Mouse (Mus musculus): ENCODE results near the gene Snapc4. TPM values are rescaled to one million over a fixed set of nuclear protein-coding genes. Genes with fewer than 3 reads are reported as not detected.

Snapc4 gene
- total and polyA plus RNA-seq, 3 experiments = 15.3 to 47.1 (median 42.7) TPM

- no peak overlapping the region for H3K4me2 ChIP-seq (ENCODE audit: insufficient read depth, low read depth, poor library complexity, severe bottlenecking)
- H3K9ac ChIP-seq (ENCODE audit: insufficient read depth, low read depth) = no peak overlapping the region
- H3K36me3 ChIP-seq (replicated peaks in 1 of 2; ENCODE audit: control insufficient read depth in 1 of 2, insufficient read depth in 1 of 2, low read length in 1 of 2) = peaks cover 81 to 92% of the 10 kb centered on the region in 2 experiments
- H3K4me3 ChIP-seq (replicated peaks in 1 of 3; ENCODE audit: low read depth in 2 of 3, low read length in 2 of 3, poor library complexity in 1 of 3) = no peak overlapping the region
- no peak for DNase-seq (ENCODE audit: extremely low read depth)
- dilution Hi-C loops (cut with MboI; ENCODE audit: extremely low pct_ligation_motif_present, extremely low pct_unique_long_range_greater_than_20kb, low sequenced_read_pairs) = no loop called here
- no peaks in the 10 kb centered on the region for H3K27me3 ChIP-seq (replicated peaks)
- H3K79me2 ChIP-seq (replicated peaks; ENCODE audit: control insufficient read depth, extremely low read depth, insufficient read depth, poor library complexity, severe bottlenecking) = no peaks in the 10 kb centered on the region
- TF ChIP-seq ZNF384 (IDR thresholded peaks at IDR 0.05; ENCODE audit: low read depth, low read length) (no peak), JUND (conservative IDR thresholded peaks at IDR 0.05; ENCODE audit: low read depth, low read length) (no peak), HCFC1 (IDR thresholded peaks at IDR 0.05; ENCODE audit: low read depth, low read length) (no peak), UBTF (IDR thresholded peaks at IDR 0.05; ENCODE audit: low read depth, low read length) (no peak), MEF2A (IDR thresholded peaks at IDR 0.05; ENCODE audit: borderline replicate concordance, low read depth, low read length) (no peak), BHLHE40 (IDR thresholded peaks at IDR 0.05; ENCODE audit: low read depth, low read length) (no peak)
- in situ Hi-C loops (cut with MboI; ENCODE audit: low pct_ligation_motif_present, low pct_unique_long_range_greater_than_20kb, low sequenced_read_pairs) = no loop called here
- H3K4me1 ChIP-seq (ENCODE audit: control insufficient read depth in 1 of 2, insufficient read depth in 2 of 2) = peaks cover 0 to 6% of the 10 kb centered on the region in 2 experiments; a peak in 1 of 4 replicates
- H3K27ac ChIP-seq (ENCODE audit: insufficient read depth, low read depth) = no peak overlapping the region
- H3K9me3 ChIP-seq (replicated peaks; ENCODE audit: low read length) = no peaks in the 10 kb centered on the region
Observed at GRCm38 (mm10) chr2:26398978-26399377, 18.5 kb upstream of the Snapc4 start.

- no peak for DNase-seq (ENCODE audit: extremely low read depth)
- peaks cover 26% of the 10 kb centered on the region for H3K79me2 ChIP-seq (replicated peaks; ENCODE audit: control insufficient read depth, extremely low read depth, insufficient read depth, poor library complexity, severe bottlenecking)
- no peak overlapping the region for H3K4me2 ChIP-seq (ENCODE audit: insufficient read depth, low read depth, poor library complexity, severe bottlenecking)
- H3K27me3 ChIP-seq (replicated peaks) = no peaks in the 10 kb centered on the region
- dilution Hi-C loops (cut with MboI; ENCODE audit: extremely low pct_ligation_motif_present, extremely low pct_unique_long_range_greater_than_20kb, low sequenced_read_pairs) (no loop called here), in situ Hi-C loops (cut with MboI; ENCODE audit: low pct_ligation_motif_present, low pct_unique_long_range_greater_than_20kb, low sequenced_read_pairs) (no loop called here)
- TF ChIP-seq MAFK (IDR thresholded peaks at IDR 0.05; ENCODE audit: insufficient replicate concordance, low read length) (no peak), EP300 (IDR thresholded peaks at IDR 0.05; ENCODE audit: low read length) (no peak), JUND (conservative IDR thresholded peaks at IDR 0.05; ENCODE audit: low read depth, low read length) (no peak), KAT2A (IDR thresholded peaks at IDR 0.05; ENCODE audit: insufficient replicate concordance, low read length) (no peak), CTCF (conservative IDR thresholded peaks at IDR 0.05 in 1 of 2, IDR thresholded peaks at IDR 0.05 in 1 of 2; ENCODE audit: low read depth in 2 of 2, low read length in 2 of 2) (no peak), MAZ (IDR thresholded peaks at IDR 0.05; ENCODE audit: low read depth, low read length) (no peak), IRF4 (IDR thresholded peaks at IDR 0.05; ENCODE audit: low read depth, low read length) (no peak), USF2 (conservative IDR thresholded peaks at IDR 0.05; ENCODE audit: low read depth, low read length) (no peak)
- no peaks in the 10 kb centered on the region for H3K9me3 ChIP-seq (replicated peaks; ENCODE audit: low read length)
- H3K9ac ChIP-seq (ENCODE audit: insufficient read depth, low read depth) = no peak overlapping the region
- no peak overlapping the region for H3K27ac ChIP-seq (ENCODE audit: insufficient read depth, low read depth)
- H3K4me1 ChIP-seq (ENCODE audit: control insufficient read depth in 1 of 2, insufficient read depth in 2 of 2) = peaks cover 4 to 30% of the 10 kb centered on the region in 2 experiments
- no peak overlapping the region for H3K4me3 ChIP-seq (replicated peaks in 1 of 3; ENCODE audit: low read depth in 2 of 3, low read length in 2 of 3, poor library complexity in 1 of 3)
- H3K36me3 ChIP-seq (replicated peaks in 1 of 2; ENCODE audit: control insufficient read depth in 1 of 2, insufficient read depth in 1 of 2, low read length in 1 of 2) = peaks cover 68 to 77% of the 10 kb centered on the region in 2 experiments
Observed at GRCm38 (mm10) chr2:26391617-26392016, 11.2 kb upstream of the Snapc4 start.

GRCm38 (mm10) chr2:26390954-26391353 lies 10.5 kb upstream of the Snapc4 start:
- Histone ChIP-seq H3K4me1 (ENCODE audit: control insufficient read depth in 1 of 2, insufficient read depth in 2 of 2) (peaks cover 4 to 26% of the 10 kb centered on the region in 2 experiments), H3K9me3 (replicated peaks; ENCODE audit: low read length) (no peaks in the 10 kb centered on the region), H3K9ac (ENCODE audit: insufficient read depth, low read depth) (no peak overlapping the region), H3K27me3 (replicated peaks) (no peaks in the 10 kb centered on the region), H3K4me3 (replicated peaks in 1 of 3; ENCODE audit: low read depth in 2 of 3, low read length in 2 of 3, poor library complexity in 1 of 3) (no peak overlapping the region), H3K4me2 (ENCODE audit: insufficient read depth, low read depth, poor library complexity, severe bottlenecking) (no peak overlapping the region), H3K27ac (ENCODE audit: insufficient read depth, low read depth) (no peak overlapping the region), H3K79me2 (replicated peaks; ENCODE audit: control insufficient read depth, extremely low read depth, insufficient read depth, poor library complexity, severe bottlenecking) (peaks cover 26% of the 10 kb centered on the region), H3K36me3 (replicated peaks in 1 of 2; ENCODE audit: control insufficient read depth in 1 of 2, insufficient read depth in 1 of 2, low read length in 1 of 2) (peaks cover 67 to 77% of the 10 kb centered on the region in 2 experiments)
- dilution Hi-C loops (cut with MboI; ENCODE audit: extremely low pct_ligation_motif_present, extremely low pct_unique_long_range_greater_than_20kb, low sequenced_read_pairs) = no loop called here
- DNase-seq (ENCODE audit: extremely low read depth) = no peak
- TF ChIP-seq POLR2A (IDR thresholded peaks at IDR 0.05; ENCODE audit: low read depth, low read length) (no peak), ZC3H11A (IDR thresholded peaks at IDR 0.05; ENCODE audit: low read depth, low read length) (no peak), USF2 (conservative IDR thresholded peaks at IDR 0.05; ENCODE audit: low read depth, low read length) (no peak), ELF1 (IDR thresholded peaks at IDR 0.05; ENCODE audit: low read depth, low read length) (no peak), POLR2AphosphoS2 (IDR thresholded peaks at IDR 0.05; ENCODE audit: low read depth, low read length) (no peak), RCOR1 (conservative IDR thresholded peaks at IDR 0.05; ENCODE audit: low read depth, low read length) (no peak), MEF2A (IDR thresholded peaks at IDR 0.05; ENCODE audit: borderline replicate concordance, low read depth, low read length) (no peak), ZMIZ1 (IDR thresholded peaks at IDR 0.05; ENCODE audit: low read depth, low read length) (no peak), MXI1 (IDR thresholded peaks at IDR 0.05; ENCODE audit: low read depth, low read length) (no peak), ZNF384 (IDR thresholded peaks at IDR 0.05; ENCODE audit: low read depth, low read length) (no peak), JUND (conservative IDR thresholded peaks at IDR 0.05; ENCODE audit: low read depth, low read length) (no peak), SIN3A (IDR thresholded peaks at IDR 0.05; ENCODE audit: low read length) (no peak), MAX (IDR thresholded peaks at IDR 0.05; ENCODE audit: low read length) (no peak), HCFC1 (IDR thresholded peaks at IDR 0.05; ENCODE audit: low read depth, low read length) (no peak), CTCF (conservative IDR thresholded peaks at IDR 0.05 in 1 of 2, IDR thresholded peaks at IDR 0.05 in 1 of 2; ENCODE audit: low read depth in 2 of 2, low read length in 2 of 2) (no peak), KAT2A (IDR thresholded peaks at IDR 0.05; ENCODE audit: insufficient replicate concordance, low read length) (no peak), CHD2 (IDR thresholded peaks at IDR 0.05; ENCODE audit: low read length) (no peak), SMC3 (IDR thresholded peaks at IDR 0.05; ENCODE audit: low read depth, low read length) (no peak), TBP (conservative IDR thresholded peaks at IDR 0.05; ENCODE audit: low read depth, low read length) (no peak)
- in situ Hi-C loops (cut with MboI; ENCODE audit: low pct_ligation_motif_present, low pct_unique_long_range_greater_than_20kb, low sequenced_read_pairs) = no loop called here
